Mouse (Mus musculus): ENCODE results near the gene Prop1. TPM values are rescaled to one million over a fixed set of nuclear protein-coding genes. Genes with fewer than 3 reads are reported as not detected.

Gene Prop1
- polyA plus RNA-seq, 1 experiment from 2014 or later: not detected

GRCm38 (mm10) chr11:50939621-50940366 lies 13.8 kb downstream of the Prop1 start:
- 28% methylated on average over 14 of the region's 14 CpGs for WGBS (ENCODE audit: insufficient replicate concordance)

GRCm38 (mm10) chr11:50938435-50938834 lies 15.1 kb downstream of the Prop1 start:
- Histone ChIP-seq H3K36me3 (ENCODE audit: control insufficient read depth, insufficient read depth, low read length) (no peaks in the 10 kb centered on the region), H3K4me2 (no peak overlapping the region), H3K27ac (ENCODE audit: low read depth, low read length) (no peak overlapping the region), H3K4me3 (ENCODE audit: low read depth, low read length) (no peak overlapping the region), H3K9ac (ENCODE audit: low read depth, low read length) (no peak overlapping the region), H3K9me3 (replicated peaks; ENCODE audit: control insufficient read depth, low read length) (no peaks in the 10 kb centered on the region), H3K27me3 (ENCODE audit: control insufficient read depth, insufficient read depth, low read length) (0 out of 2 replicates have a peak, but pooled peaks cover 7% of the 10 kb centered on the region), H3K4me1 (ENCODE audit: control insufficient read depth, insufficient read depth, low read length) (no peaks in the 10 kb centered on the region)
- WGBS (ENCODE audit: insufficient replicate concordance): 75% methylated on average over 8 of the region's 8 CpGs
- ATAC-seq (replicated peaks; ENCODE audit: insufficient number of reproducible peaks, low FRiP score, low TSS enrichment): no peak

More at GRCm38 (mm10) chr11:50939621-50940366, 13.8 kb downstream of the Prop1 start:
- Histone ChIP-seq H3K9ac (ENCODE audit: low read depth, low read length) (no peak overlapping the region), H3K27ac (ENCODE audit: low read depth, low read length) (no peak overlapping the region), H3K4me3 (ENCODE audit: low read depth, low read length) (no peak overlapping the region), H3K4me1 (ENCODE audit: control insufficient read depth, insufficient read depth, low read length) (no peaks in the 10 kb centered on the region), H3K36me3 (ENCODE audit: control insufficient read depth, insufficient read depth, low read length) (no peaks in the 10 kb centered on the region), H3K9me3 (replicated peaks; ENCODE audit: control insufficient read depth, low read length) (no peaks in the 10 kb centered on the region), H3K27me3 (ENCODE audit: control insufficient read depth, insufficient read depth, low read length) (0 out of 2 replicates have a peak, but pooled peaks cover 7% of the 10 kb centered on the region), H3K4me2 (no peak overlapping the region)
- no peak for ATAC-seq (replicated peaks; ENCODE audit: insufficient number of reproducible peaks, low FRiP score, low TSS enrichment)

GRCm38 (mm10) chr11:50932040-50932439 lies 21.5 kb downstream of the Prop1 start:
- Histone ChIP-seq H3K4me1 (ENCODE audit: control insufficient read depth, insufficient read depth, low read length) (no peaks in the 10 kb centered on the region), H3K9ac (ENCODE audit: low read depth, low read length) (no peak overlapping the region), H3K27me3 (ENCODE audit: control insufficient read depth, insufficient read depth, low read length) (0 out of 2 replicates have a peak, but pooled peaks cover 2% of the 10 kb centered on the region), H3K4me3 (ENCODE audit: low read depth, low read length) (no peak overlapping the region), H3K27ac (ENCODE audit: low read depth, low read length) (no peak overlapping the region), H3K4me2 (peak overlapping the region; percentile 94), H3K36me3 (ENCODE audit: control insufficient read depth, insufficient read depth, low read length) (no peaks in the 10 kb centered on the region), H3K9me3 (replicated peaks; ENCODE audit: control insufficient read depth, low read length) (no peaks in the 10 kb centered on the region)
- ATAC-seq (replicated peaks; ENCODE audit: insufficient number of reproducible peaks, low FRiP score, low TSS enrichment): no peak
- 70% methylated on average over 1 of the region's 1 CpGs for WGBS (ENCODE audit: insufficient replicate concordance)

GRCm38 (mm10) chr11:50931451-50931866 lies 22.1 kb downstream of the Prop1 start, which contains the start of gene Zfp354b:
Zfp354b (minus strand) TSS chr11:50931633.
- H3K36me3 ChIP-seq (ENCODE audit: control insufficient read depth, insufficient read depth, low read length): no peaks in the 10 kb centered on the region
- H3K9ac ChIP-seq (ENCODE audit: low read depth, low read length): peak within 1 kb of the TSS; percentile 79
- peak; percentile 88; the same call in 1 of the 2 replicates for ATAC-seq (replicated peaks; ENCODE audit: insufficient number of reproducible peaks, low FRiP score, low TSS enrichment)
- no peak within 1 kb of the TSS for H3K27ac ChIP-seq (ENCODE audit: low read depth, low read length)
- H3K9me3 ChIP-seq (replicated peaks; ENCODE audit: control insufficient read depth, low read length): no peaks in the 10 kb centered on the region
- under 1% methylated on average over 18 of the region's 18 CpGs for WGBS (ENCODE audit: insufficient replicate concordance)
- peak within 1 kb of the TSS; percentile 72 for H3K4me3 ChIP-seq (ENCODE audit: low read depth, low read length)
- no peaks in the 10 kb centered on the region for H3K4me1 ChIP-seq (ENCODE audit: control insufficient read depth, insufficient read depth, low read length)
- 0 out of 2 replicates have a peak, but pooled peaks cover 2% of the 10 kb centered on the region for H3K27me3 ChIP-seq (ENCODE audit: control insufficient read depth, insufficient read depth, low read length)
- H3K4me2 ChIP-seq: peak within 1 kb of the TSS; percentile 94

- Histone ChIP-seq H3K27me3 (ENCODE audit: control insufficient read depth, insufficient read depth, low read length) (0 out of 2 replicates have a peak, but pooled peaks cover 2% of the 10 kb centered on the region), H3K27ac (ENCODE audit: low read depth, low read length) (no peak overlapping the region), H3K4me1 (ENCODE audit: control insufficient read depth, insufficient read depth, low read length) (no peaks in the 10 kb centered on the region), H3K9me3 (replicated peaks; ENCODE audit: control insufficient read depth, low read length) (no peaks in the 10 kb centered on the region), H3K4me3 (ENCODE audit: low read depth, low read length) (peak overlapping the region; percentile 72), H3K4me2 (peak overlapping the region; percentile 94), H3K36me3 (ENCODE audit: control insufficient read depth, insufficient read depth, low read length) (no peaks in the 10 kb centered on the region), H3K9ac (ENCODE audit: low read depth, low read length) (peak overlapping the region; percentile 79)
- 1% methylated on average over 16 of the region's 16 CpGs for WGBS (ENCODE audit: insufficient replicate concordance)
- 0 out of 2 replicates have a peak, but pooled peaks have one; percentile 46 for ATAC-seq (replicated peaks; ENCODE audit: insufficient number of reproducible peaks, low FRiP score, low TSS enrichment)
Measured at GRCm38 (mm10) chr11:50931021-50931420, 22.5 kb downstream of the Prop1 start.

GRCm38 (mm10) chr11:50930469-50931014 lies 23.0 kb downstream of the Prop1 start:
- Histone ChIP-seq H3K27me3 (ENCODE audit: control insufficient read depth, insufficient read depth, low read length) (0 out of 2 replicates have a peak, but pooled peaks cover 2% of the 10 kb centered on the region), H3K9me3 (replicated peaks; ENCODE audit: control insufficient read depth, low read length) (no peaks in the 10 kb centered on the region), H3K4me1 (ENCODE audit: control insufficient read depth, insufficient read depth, low read length) (no peaks in the 10 kb centered on the region), H3K4me3 (ENCODE audit: low read depth, low read length) (peak overlapping the region; percentile 72), H3K9ac (ENCODE audit: low read depth, low read length) (peak overlapping the region; percentile 79), H3K36me3 (ENCODE audit: control insufficient read depth, insufficient read depth, low read length) (no peaks in the 10 kb centered on the region), H3K27ac (ENCODE audit: low read depth, low read length) (no peak overlapping the region), H3K4me2 (peak overlapping the region; percentile 94)
- no peak for ATAC-seq (replicated peaks; ENCODE audit: insufficient number of reproducible peaks, low FRiP score, low TSS enrichment)
- WGBS (ENCODE audit: insufficient replicate concordance): 12% methylated on average over 14 of the region's 14 CpGs

- no peaks in the 10 kb centered on the region for H3K9me3 ChIP-seq (replicated peaks; ENCODE audit: control insufficient read depth, low read length)
- peak; percentile 94 for ATAC-seq (replicated peaks; ENCODE audit: insufficient number of reproducible peaks, low FRiP score, low TSS enrichment)
- H3K4me1 ChIP-seq (ENCODE audit: control insufficient read depth, insufficient read depth, low read length): no peaks in the 10 kb centered on the region
- H3K27ac ChIP-seq (ENCODE audit: low read depth, low read length): no peak within 1 kb of the TSS
- peak within 1 kb of the TSS; percentile 90 for H3K9ac ChIP-seq (ENCODE audit: low read depth, low read length)
- peak within 1 kb of the TSS; percentile 66 for H3K4me2 ChIP-seq
- under 1% methylated on average over 47 of the region's 47 CpGs for WGBS (ENCODE audit: insufficient replicate concordance)
- H3K36me3 ChIP-seq (ENCODE audit: control insufficient read depth, insufficient read depth, low read length): peaks cover 11% of the 10 kb centered on the region
- H3K4me3 ChIP-seq (ENCODE audit: low read depth, low read length): peak within 1 kb of the TSS; percentile 83
- H3K27me3 ChIP-seq (ENCODE audit: control insufficient read depth, insufficient read depth, low read length): no peaks in the 10 kb centered on the region
Measured at GRCm38 (mm10) chr11:50915671-50916320, 37.8 kb downstream of the Prop1 start, which contains the start of gene Zfp2. Zfp2 (minus strand) TSS chr11:50916165.

GRCm38 (mm10) chr11:50914461-50914860 lies 39.1 kb downstream of the Prop1 start:
- Histone ChIP-seq H3K4me2 (no peak overlapping the region), H3K4me3 (ENCODE audit: low read depth, low read length) (no peak overlapping the region), H3K36me3 (ENCODE audit: control insufficient read depth, insufficient read depth, low read length) (peaks cover 19% of the 10 kb centered on the region), H3K4me1 (ENCODE audit: control insufficient read depth, insufficient read depth, low read length) (no peaks in the 10 kb centered on the region), H3K9ac (ENCODE audit: low read depth, low read length) (no peak overlapping the region), H3K27ac (ENCODE audit: low read depth, low read length) (no peak overlapping the region), H3K9me3 (replicated peaks; ENCODE audit: control insufficient read depth, low read length) (no peaks in the 10 kb centered on the region), H3K27me3 (ENCODE audit: control insufficient read depth, insufficient read depth, low read length) (no peaks in the 10 kb centered on the region)
- ATAC-seq (replicated peaks; ENCODE audit: insufficient number of reproducible peaks, low FRiP score, low TSS enrichment): no peak
- WGBS (ENCODE audit: insufficient replicate concordance): 81% methylated on average over 3 of the region's 3 CpGs
